Mouse (Mus musculus) WW6 (cell line): Measurements from ENCODE around the gene Samd7.

Source experiments
- DNase-seq: peaks from one replicate; pipeline ENCODE4 v3.0.0-alpha.2; 2013; ENCODE audit warnings: low read depth, low spot score

Gene Samd7

GRCm38 (mm10) chr3:30746006-30746405, at the start of gene Samd7:
TSS of gene Samd7 (plus strand) at chr3:30746293.
- no peak for DNase-seq

- peak; percentile 38 for DNase-seq
These were observed 49.7 kb upstream of the Samd7 start for GRCm38 (mm10) chr3:30696346-30696745.

- DNase-seq, result no peak
These were observed 48.2 kb upstream of the Samd7 start for GRCm38 (mm10) chr3:30697891-30698290.

- peak; percentile 42 for DNase-seq
These were observed 46.2 kb upstream of the Samd7 start, which contains the start of gene Lrrc31 for GRCm38 (mm10) chr3:30699711-30700505. TSS of gene Lrrc31 (minus strand) at chr3:30699843.

- no peak for DNase-seq
These were observed 40.1 kb upstream of the Samd7 start for GRCm38 (mm10) chr3:30705977-30706376.

- DNase-seq, result no peak
These were observed 39.3 kb upstream of the Samd7 start for GRCm38 (mm10) chr3:30706614-30707276.

GRCm38 (mm10) chr3:30710191-30710590, 35.9 kb upstream of the Samd7 start:
- no peak for DNase-seq

- DNase-seq, result no peak
These were observed 32.8 kb upstream of the Samd7 start for GRCm38 (mm10) chr3:30713334-30713733.

- DNase-seq, result no peak
These were observed 27.4 kb upstream of the Samd7 start for GRCm38 (mm10) chr3:30718649-30719048.

- no peak for DNase-seq
These were observed 24.1 kb upstream of the Samd7 start for GRCm38 (mm10) chr3:30722036-30722435.

- DNase-seq, result no peak
These were observed 23.6 kb upstream of the Samd7 start for GRCm38 (mm10) chr3:30722461-30722860.

GRCm38 (mm10) chr3:30723179-30723578, 22.9 kb upstream of the Samd7 start:
- no peak for DNase-seq

GRCm38 (mm10) chr3:30724105-30724824, 21.8 kb upstream of the Samd7 start:
- peak; percentile 78 for DNase-seq

- DNase-seq, result no peak
These were observed 21.1 kb upstream of the Samd7 start for GRCm38 (mm10) chr3:30724848-30725465.

- DNase-seq, result peak; percentile 75
These were observed 20.6 kb upstream of the Samd7 start for GRCm38 (mm10) chr3:30725514-30725913.

GRCm38 (mm10) chr3:30727209-30727608, 18.9 kb upstream of the Samd7 start:
- no peak for DNase-seq

GRCm38 (mm10) chr3:30729046-30729445, 17.0 kb upstream of the Samd7 start:
- DNase-seq, result no peak

- no peak for DNase-seq
These were observed 9.3 kb upstream of the Samd7 start for GRCm38 (mm10) chr3:30736809-30737208.

- no peak for DNase-seq
These were observed 4.8 kb upstream of the Samd7 start for GRCm38 (mm10) chr3:30741306-30741705.

GRCm38 (mm10) chr3:30742891-30743290, 3.2 kb upstream of the Samd7 start:
- DNase-seq, result no peak

- no peak for DNase-seq
These were observed 2.2 kb downstream of the Samd7 start for GRCm38 (mm10) chr3:30748316-30748715.

GRCm38 (mm10) chr3:30754696-30755095, 8.6 kb downstream of the Samd7 start:
- no peak for DNase-seq
